Mouse (Mus musculus): Measurements from ENCODE around the gene Hoxb5.

GRCm38 (mm10) chr11:96264390-96265020, 38.6 kb upstream of the Hoxb5 start:
- TF ChIP-seq CTCF (IDR thresholded peaks at IDR 0.05; ENCODE audit: control insufficient read depth, insufficient read depth, low read length) = no peak
- TF ChIP-seq POLR2A (IDR thresholded peaks at IDR 0.05; ENCODE audit: borderline replicate concordance, control insufficient read depth, low read depth, low read length) = no peak

All from bone marrow, adult 2 months (tissue).